Mouse (Mus musculus): Measurements from ENCODE around the gene Dbn1.

DNA sequence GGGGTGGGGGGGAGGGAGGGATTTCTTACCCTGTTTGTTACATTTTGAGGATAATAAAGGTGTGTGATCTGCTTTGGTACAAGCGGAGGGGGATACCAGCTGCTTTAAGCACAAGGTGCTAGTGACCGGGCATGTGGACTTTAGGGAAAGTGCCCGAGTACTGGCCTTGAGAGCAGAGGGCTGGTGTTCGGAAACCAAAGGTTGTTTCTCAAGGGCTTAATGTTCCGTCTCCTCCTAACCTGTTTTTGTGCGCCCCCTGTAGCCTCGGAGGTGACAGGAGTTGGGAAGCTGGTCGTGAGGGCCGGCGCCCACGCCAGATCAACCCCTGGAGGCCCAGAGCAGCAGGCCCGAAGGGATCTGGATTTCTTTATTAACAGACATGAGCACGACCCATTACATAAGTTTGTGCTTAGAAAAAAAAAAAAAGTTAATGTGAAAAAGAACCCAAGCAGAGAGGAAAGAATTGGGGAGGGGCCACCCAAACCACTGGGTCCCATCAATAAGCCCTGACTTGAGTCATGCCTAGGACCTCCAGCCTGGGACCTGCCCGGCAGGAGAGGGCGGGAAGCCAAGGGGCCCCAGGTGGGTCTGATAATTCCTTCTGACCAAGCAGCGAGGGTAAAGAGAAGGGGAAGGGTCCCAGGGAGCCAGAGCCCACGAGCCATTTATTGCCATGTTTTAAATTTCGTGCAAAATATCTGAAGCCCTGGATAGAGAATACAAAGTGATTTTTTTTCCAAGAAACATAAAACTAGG is 14.7 kb downstream of the Dbn1 start:
- no peak for TF ChIP-seq CTCF (IDR thresholded peaks at IDR 0.05; ENCODE audit: borderline replicate concordance, insufficient read depth, low read depth, low read length)
- no peak for TF ChIP-seq POLR2A (IDR thresholded peaks at IDR 0.05; ENCODE audit: borderline replicate concordance, insufficient read depth, low read length)

Measured in cerebellum, adult 2 months (tissue).